Mouse (Mus musculus) gastrocnemius, adult 8-10 months (tissue): ENCODE measurements around the gene Nrn1. TPM values are rescaled to one million over a fixed set of nuclear protein-coding genes. Genes with fewer than 3 reads are reported as not detected.

Experiments
- DNase-seq, 2 experiments: peaks; one replicate each; pipeline ENCODE4 v3.0.0; 2022; ENCODE audit warnings: low spot score in 2 of 2
- total RNA-seq, 4 experiments: library from RNA; stranded (reverse); gene quantifications; 2 replicates each; pipeline ENCODE4 v1.2.4; 2022

The Nrn1 gene
- total RNA-seq = 1 to 10 TPM in 1 of 4 experiments, under 1 TPM in 3; 0.48 to 1.6 (median 0.69) TPM

- no peak for DNase-seq
Observed at GRCm38 (mm10) chr13:36734731-36735571, at the start of gene Nrn1. Gene Nrn1 (minus strand): TSS chr13:36735131.

GRCm38 (mm10) chr13:36779626-36780025 is 44.7 kb upstream of the Nrn1 start:
- DNase-seq = no peak

DNA sequence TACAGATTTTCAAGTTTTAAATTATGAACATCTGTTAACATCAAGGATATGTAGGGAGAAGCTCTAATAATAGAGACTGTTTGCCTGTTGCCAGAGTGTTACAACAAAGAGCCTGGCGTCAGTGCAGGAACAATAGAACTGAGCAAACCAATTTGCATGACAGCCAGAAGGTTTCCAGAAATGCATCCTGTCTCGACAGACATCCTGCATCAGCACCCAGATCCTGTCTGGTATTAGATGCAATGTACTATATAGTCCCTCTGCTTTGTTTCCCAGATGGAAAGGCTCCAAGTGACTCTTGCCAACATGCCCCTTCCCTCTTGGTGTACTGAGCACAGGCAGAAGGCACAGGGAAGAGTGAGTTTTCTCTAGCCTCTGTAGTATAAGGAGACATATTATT is 31.9 kb upstream of the Nrn1 start:
- no peak for DNase-seq

DNA sequence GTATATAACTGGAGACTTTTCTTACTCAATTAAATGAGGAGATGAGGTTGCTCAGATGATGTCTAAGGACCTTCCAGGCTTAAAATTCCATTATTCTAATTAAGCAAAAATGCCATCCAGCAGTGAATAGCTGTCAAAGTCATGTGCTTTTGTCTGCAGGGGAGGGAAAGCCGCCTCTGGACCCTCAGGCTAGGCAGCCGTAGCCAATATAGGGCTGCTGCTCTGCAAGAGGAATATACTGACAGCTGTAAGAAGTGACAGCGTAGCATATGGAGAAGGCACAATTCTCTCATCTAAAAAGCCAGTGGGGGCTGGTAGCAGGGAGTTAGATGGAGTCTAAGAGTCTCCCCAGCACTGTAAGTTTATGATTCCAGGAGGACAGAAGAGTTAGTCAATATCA is 16.9 kb upstream of the Nrn1 start:
- DNase-seq = no peak

DNA sequence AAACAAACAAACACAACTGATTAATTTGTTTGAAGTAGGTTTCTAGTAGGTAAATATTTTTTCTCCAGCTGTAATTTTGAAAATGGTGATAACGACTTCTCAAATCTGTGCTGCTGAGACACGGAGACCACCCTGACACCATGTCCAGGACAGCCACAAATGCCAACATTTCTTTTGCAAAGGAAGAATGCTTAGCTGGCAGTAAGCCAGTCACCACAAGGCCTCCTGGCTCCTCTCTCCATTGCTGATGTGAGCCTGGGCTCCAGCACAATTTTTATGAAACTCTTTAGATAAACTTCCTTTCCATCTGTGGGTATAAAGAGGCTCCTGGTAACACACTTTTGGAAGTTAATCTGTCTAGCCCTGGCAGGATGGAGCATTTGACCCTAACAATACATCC is 15.1 kb upstream of the Nrn1 start:
- no peak for DNase-seq

- DNase-seq = no peak
Observed at GRCm38 (mm10) chr13:36736619-36736996, 1.7 kb upstream of the Nrn1 start.

DNA sequence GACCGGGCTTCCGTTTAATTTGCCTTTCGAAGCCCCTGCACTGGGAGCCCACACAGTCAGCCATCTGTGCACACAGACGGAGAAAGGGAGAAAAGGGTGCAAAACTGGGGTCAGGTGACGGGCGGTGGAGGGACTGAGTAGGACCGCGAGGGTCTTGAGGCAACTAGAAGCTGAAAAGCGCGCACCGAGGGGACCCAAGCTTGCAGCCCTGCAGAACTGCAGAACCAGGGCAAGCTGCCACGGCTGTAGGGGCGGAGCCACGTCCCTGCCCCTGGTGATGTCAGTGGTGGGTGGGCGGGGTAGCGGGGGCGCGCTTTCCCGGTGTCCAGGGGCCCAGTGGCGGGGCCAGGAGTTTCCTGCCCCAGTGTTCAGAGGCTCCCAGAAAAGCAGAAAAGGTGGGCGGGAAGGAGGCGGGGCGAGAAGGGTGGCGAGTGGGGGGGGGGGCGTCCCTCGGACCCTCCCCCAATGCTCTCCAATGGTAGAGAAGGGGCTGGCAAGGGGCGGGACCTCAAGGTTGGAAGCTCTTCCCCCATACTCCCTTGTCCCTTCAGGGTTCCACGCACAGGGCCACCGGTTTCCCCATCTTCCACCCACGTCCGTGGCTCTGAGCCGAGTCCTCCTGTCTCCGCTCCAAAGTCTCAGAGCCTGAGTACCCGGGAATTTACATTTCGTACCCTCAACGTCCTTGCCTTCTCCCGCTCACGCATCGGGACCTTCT is 1.1 kb upstream of the Nrn1 start:
- DNase-seq = peak in 1 of 2 experiments; percentile 19

DNA sequence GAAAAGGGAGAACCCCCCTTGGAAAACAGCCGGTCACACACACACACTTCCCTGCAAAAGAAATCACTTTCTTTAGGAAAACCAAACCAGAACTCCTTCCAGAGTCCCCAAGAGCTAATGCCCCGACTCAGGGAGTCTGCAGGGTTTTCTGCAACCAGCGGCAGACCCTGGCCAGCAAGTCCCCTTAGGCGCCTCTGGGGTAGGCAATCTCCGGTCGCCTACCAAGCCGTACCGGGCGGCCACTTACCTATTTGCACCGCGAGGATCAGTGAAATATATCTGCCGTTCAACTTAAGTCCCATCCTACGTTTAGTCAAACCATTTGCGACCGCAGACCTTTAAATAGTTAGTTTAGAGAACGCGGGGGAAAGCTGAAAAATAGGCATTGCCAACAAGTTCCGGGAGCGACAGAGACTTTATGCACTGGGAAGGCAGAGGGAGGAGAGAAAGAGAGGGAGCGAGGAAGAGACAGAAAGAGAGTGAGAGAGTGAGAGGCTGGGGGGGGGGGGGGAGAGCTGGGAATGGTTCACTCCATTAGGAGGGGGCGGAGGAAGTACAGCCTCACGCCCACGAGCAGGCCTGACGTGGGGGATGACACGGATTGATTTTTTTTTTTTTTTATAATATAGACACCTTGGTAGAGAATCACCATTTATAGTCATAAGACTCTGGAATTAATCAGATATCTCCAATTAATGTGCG is 791 bp downstream of the Nrn1 start:
- no peak for DNase-seq

DNA sequence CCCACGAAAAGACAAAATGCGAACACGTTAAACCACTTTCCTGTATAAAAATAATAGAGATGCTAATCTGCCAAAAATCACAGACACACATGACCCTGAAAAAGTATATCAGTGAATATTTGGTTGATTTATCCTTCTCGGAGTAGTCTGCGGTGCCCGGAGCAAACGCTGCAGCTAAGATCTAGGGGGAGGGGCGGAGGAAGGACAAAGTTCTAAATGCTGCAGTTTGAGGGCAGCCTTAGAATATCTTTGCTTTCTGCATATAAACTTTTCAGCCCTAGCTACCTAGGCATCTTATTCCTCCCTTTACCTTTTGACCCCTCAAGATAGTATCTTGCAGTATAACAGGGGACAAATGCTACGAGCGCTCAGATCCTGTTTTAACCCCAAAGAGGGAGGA is 1.4 kb downstream of the Nrn1 start:
- no peak for DNase-seq

DNA sequence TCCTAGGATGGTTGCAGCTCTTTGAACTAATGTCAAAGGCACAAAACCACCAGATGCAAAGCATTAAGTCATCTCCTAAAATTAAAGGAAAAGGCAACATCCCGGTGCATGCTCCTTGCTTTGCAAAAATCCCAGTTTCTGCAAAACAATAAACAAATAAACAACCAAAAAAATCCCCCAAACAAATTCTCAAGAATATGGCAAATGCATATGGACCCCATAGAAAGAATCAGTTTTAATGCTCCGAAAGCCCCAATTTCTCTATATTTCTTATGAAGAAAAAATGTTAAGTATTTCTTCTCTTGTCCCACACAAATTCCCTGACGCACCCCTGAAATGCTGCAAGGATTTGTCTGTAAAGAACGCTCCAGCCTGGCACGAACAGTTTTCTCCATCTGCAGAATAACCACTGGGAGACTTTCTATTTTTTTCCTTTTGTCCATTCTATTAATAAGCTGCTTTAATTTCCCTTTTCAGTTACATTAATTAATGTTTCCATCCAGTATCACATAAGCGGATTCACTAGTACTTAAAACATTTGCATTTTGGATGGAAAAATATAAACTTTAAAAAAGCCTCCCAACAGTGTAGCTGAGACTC is 1.9 kb downstream of the Nrn1 start:
- no peak for DNase-seq

DNA sequence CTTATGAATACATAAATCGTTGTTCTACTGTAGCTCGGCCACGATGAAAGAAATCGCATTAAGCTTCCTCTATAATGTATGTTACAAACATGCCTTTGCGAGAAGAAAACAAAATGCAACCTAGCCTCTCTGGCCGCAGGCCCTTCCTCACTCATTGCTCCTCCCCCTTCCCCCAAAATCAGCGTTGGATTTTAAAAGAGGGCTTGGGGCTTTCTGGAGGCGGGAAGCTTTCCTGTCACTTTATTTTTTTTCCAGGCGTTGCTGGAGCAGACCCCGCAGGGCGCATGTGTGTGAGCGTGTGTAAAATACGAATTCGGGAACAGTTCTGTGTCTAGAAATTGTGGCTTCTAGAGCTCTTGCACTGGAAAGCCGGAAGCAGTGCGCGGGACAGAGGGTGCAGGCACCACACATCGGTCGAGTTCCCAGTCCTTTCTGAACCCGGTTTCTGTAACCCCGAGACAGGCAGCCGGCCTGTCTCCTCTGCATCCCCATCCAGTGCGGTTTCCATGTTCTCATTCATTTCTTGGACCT is 2.9 kb downstream of the Nrn1 start:
- no peak for DNase-seq

DNA sequence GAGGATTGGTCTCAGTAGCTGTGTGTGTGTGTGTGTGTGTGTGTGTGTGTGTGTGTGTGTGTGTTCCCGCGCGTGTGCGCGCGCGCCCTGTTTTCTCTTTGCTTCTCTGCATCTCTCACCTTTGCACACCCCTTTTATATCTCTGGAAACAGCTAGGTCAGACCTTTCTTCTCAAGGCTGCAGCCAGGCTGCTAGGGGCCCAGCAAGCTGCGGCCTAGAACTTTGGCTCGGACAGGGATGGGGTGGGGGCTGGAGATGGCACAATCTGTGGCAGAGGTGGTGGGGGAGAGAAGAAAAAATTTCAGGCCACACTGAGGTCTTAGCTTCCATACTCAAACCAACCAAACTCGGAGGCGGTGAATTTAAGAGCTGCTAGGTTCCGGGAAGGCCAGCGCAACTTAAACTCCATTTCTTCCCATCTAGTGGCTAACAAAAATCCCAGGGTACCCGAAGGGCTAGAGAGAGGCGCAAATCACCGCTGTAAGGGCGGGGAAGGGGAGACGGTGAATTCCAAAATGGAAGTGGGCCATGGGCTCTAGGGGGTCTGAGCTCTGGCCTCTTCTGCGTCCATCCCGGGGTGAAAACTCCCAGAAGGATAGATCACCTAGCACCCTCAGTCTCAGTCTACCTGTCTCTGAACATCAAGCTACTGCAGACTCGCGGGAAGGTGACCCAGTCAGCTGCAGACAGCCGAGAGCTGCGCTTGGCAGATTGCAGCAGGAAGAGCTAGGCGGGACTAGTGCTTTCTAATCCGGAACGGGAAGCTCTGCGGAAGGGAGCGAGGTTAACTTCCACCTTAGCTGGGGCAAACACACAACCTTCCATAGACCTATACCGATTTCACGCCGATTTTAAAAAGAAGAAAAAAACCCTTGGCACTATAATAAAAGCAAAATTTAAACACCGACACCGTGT is 3.7 kb downstream of the Nrn1 start:
- no peak for DNase-seq

DNA sequence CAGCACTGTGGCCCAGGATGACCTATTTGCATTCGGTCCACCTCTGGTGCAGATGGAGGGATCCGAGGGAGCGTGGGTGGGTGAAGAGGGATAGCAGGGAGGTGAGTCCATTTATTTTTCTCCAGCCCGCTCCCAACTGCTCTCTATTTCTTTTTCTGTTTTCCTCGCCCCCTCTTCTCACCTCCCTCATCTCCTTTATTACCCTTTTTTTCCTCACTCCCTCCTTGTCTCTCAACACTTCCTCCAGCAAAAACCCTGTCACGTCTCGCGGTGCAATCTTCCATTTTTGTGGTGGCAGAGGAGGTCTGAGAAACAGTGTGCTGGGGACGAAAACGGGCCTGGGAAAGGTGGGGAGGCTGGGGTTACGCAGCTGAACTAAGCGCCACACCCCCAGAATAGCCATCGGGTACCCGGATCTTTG is 4.6 kb downstream of the Nrn1 start:
- no peak for DNase-seq

DNA sequence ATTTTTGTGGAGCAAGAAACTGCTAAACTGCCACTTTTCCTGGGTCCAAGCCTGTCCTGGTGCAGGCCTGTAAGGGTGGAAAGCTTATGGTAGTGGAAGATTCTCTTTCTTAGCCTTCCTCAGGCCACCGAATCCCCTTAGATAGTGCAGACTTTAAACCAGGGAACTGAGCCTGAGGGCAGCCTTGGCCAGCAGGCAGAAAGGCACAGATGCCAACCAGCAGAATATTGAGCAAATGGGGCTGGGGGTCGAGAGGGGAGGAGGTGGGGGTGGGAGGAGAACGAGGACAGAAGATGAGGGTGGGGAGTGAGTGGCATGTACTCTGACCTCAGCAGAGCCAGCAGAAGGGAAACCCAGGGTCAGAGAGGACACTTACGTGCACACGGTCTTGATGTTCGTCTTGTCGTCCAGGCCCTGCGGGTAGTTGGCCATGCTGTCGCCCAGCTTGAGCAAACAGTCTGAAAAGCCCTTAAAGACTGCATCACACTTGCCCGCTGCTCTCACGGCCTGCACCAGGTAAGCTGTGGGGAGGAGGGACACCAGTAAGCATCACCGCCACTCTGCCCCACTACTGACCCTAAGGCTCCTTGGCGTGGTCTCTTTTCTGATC is 5.1 kb downstream of the Nrn1 start:
- DNase-seq = no peak

DNA sequence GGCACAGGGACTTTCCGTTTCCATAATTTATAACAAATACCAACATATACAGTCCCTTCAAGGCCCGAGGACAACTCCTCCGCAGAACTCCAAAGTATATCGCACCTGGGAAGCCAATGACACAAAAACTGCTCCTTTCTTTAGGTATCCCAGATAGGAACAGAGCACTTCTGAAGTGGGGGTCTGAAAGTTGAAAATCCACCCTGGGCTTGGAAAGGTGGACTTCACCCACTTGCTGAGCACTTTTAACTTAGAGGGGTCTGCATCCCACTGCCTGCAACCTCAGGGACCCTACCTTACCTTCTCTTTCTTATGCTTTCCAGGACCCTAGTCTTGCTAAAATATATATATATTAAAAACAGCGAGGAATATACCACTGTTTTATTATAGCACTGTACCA is 6.4 kb downstream of the Nrn1 start:
- no peak for DNase-seq

DNA sequence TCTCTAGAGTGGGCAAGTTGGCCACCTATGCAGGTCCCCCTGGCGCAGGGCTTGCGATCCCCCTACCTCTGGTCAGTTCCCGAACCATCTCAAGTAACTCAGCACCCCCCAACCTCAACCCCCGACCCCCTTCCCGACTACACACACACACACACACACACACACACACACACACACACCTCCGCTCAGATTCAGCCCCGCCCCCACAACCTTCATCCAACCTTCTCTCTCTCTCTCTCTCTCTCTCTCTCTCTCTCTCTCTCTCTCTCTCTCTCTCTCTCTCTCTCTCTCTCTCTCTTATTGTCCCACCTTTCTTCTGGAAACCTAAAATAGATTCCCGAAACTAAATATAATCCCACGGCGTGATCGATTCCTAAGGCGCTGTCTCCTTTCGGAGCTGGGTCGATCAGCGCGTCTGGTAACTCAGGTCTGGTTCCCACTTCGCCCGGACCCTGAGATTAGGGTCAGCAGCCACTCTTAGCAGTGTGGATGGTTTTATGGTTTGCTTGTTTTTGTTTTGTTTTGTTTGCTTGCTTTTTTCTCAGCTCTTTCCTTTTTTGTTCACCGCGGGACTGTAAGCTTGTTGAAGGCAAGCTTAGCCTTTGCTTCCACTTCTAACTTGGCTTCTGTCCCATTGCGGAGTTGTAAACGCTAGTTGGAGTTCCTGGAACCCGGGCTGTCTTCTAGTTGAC is 7.0 kb downstream of the Nrn1 start:
- no peak for DNase-seq

GRCm38 (mm10) chr13:36726951-36727778 is 7.8 kb downstream of the Nrn1 start:
- DNase-seq = no peak

DNA sequence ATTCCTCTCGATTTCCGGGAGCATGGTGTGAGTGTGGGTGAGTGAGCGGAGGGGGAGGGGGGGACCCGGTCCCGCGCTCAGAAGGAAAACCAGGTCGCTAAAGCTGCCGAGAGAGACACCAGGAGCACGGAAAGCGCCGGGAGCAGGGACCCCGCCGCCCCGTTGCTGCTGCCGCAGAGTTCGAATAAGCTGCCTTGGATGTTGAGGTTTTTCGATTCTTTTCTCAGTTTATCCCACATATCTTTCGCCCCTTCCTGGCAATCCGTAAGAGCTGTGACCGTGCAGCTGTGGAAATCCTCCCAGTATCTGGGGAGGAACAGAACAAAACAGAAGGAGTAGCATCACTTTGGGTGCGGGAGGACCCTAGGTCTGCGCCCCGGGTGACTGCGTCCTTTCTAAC is 8.4 kb downstream of the Nrn1 start:
- DNase-seq = no peak

DNA sequence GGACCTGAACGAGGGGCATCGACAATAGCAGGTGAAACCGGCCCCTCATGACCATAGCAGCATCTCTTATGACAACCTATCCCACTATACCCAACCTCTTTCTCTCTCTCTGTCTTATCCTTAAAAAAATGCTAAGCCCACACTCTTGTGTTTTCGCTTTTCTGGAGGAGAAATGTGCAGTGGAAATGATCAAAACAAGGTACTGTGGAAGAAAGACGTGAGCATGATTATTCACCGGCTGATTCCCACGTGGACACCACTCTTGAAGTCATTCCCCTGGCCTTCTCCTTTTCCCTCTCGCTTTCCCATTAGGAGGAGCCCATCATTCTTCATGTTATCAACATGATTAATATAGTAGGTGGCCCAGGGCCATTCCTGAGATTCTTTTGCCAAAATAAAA is 9.1 kb downstream of the Nrn1 start:
- no peak for DNase-seq
